Mouse (Mus musculus) right cerebral cortex, adult 2 months (tissue): ENCODE results near the gene Gsdma2.
"Not testable (repeated sequence)": the region's sequence is repeated elsewhere in the genome, so short reads cannot be mapped to it uniquely, and the experiment has no call there.

Experiments used
- DNase-seq, 2 experiments: peaks; one replicate each; pipeline ENCODE4 v3.0.0; 2021 to 2022; ENCODE audit warnings: low spot score in 2 of 2

Gsdma2 gene

DNA sequence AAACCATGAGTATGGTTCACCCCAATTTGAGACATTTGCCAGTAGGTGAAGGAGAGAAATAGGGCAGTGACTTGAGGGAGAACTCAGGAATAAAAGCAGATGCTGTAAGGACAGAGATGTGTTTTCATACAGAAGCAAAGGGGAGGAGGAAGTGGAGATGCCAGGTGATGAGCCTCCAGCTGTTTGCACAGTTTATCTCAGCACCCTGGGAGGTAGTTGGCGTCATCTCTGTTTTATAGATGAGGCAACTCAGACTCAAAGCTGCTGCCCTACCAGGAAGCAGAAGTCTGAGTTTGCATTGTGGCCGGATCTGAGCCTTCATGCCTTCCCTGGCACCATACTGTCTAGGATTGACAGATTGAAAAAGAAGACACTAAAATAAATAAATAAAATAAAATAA is 22.4 kb downstream of the Gsdma2 start:
- no peak for DNase-seq

DNA sequence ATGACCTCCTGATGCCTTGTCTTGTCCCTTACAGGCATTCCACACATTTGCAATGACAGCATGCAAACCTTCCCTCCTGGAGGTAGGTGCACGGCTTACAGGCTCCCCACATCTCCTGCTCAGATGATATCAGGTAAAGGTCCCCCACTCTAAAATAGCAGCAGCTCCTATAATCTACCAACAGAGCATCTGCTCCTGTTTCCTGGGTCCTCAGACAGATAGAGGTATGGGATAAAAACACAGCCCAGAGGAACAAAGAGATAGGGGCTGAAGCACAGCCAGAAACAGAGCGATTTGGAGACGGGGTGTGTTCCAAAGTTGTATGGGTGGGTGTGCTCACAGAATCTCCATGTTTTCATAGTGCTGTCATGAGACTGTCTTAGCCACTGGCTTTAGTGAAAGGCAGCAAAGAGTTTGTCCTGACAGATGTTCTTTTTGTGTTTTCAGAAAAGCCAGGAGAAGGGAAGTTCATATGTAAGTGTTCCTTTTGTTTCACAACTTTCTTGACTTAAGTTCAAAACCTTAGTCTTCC is 24.8 kb downstream of the Gsdma2 start:
- DNase-seq, result no peak

DNA sequence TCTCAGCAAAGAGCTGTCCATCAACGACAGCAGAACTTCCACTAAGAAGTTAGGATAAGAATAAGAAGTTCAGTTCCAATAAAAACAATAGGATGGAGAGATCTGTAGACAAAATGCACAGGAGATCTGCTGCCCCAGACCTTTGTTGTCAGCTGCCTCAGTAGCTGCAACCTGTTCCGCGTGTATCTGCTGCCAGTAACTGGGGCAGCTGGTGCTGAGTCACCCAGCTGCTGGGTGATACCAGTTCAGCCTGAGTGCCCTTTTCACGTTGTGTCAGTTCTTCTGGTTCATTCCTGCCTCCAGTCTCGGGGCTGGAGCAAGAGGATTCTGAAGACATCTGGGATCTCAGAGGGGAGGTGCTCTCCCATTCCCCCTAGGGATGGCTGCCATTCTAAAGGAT is 25.3 kb downstream of the Gsdma2 start:
- no peak for DNase-seq

DNA sequence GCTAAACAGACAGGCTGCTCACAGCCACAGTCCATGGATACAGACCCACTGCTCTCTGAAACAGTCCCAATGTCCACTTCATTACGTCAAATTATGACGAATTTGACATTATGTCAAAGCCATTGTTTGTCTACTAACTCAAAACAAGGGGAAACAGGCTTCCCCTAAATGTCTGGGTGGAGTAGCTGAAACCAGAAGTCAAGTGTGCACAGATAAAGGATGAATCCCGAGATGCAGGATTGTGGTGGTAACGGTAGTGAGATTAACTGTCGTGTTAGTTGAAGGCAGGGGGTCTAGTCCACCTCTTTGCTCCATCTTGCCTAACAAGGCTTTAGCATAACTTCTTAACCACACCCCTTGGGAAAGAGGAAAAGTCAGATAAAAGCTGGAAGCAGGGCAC is 25.9 kb downstream of the Gsdma2 start:
- no peak for DNase-seq

DNA sequence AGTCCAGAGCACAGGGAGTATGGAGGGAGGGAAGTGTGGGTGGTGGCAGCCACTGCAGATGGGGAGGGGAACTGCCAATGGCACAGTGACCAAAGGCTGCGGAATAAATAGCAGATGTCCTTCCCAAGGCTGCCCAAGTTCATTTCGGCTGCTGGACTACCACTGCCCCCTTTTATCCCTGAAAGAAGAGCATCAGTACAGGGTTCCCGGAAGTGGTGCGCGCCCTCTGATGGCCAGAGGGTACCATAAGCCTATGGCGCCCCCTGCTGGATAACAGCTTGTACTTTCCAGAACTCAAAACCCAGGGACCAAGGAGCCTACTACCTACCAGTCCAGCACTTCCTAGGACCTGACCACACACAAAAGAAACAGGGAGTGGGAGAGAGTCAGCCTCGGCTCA is 26.6 kb downstream of the Gsdma2 start:
- DNase-seq, result peak; percentile 43

DNA sequence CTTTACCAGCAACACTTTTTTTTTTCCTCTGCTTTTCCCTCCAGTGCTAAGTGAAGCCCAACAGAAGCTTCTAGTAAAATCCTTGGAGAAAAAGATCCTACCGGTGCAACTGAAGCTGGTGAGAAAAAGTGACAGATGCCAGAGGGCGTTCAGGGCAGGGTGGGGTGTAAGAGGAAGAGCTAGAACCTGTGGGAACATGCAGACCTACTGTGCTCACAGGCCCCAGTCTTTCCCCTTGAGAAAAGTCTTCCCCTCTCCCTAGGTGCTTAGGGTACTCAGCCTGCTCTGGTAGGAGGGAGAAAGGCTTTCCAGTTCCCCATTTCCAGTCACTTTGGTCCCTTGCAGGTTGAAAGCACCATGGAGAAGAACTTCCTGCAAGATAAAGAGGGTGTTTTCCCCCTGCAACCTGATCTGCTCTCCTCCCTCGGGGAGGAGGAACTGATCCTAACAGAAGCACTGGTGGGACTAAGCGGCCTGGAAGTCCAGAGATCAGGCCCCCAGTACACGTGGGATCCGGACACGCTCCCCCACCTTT is 29.3 kb downstream of the Gsdma2 start:
- DNase-seq, result no peak

DNA sequence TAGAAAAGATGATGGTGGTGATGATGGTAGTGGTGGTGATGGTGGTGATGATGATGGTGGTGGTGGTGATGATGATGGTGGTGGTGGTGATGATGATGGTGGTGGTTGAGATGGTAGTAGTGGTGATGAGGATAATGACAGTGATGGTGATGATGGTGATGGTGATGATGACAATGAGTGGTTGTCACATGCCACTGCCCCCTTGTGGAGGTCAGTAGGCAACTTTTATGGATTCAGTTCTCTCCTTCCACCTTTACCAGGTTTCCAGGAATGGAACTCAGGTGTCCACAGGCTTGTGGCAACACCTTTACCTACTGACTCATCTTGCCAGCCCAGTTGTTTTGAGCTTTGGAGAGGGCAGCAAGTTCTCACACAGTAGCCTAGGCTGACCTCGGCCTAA is 33.5 kb downstream of the Gsdma2 start:
- DNase-seq, result no peak

DNA sequence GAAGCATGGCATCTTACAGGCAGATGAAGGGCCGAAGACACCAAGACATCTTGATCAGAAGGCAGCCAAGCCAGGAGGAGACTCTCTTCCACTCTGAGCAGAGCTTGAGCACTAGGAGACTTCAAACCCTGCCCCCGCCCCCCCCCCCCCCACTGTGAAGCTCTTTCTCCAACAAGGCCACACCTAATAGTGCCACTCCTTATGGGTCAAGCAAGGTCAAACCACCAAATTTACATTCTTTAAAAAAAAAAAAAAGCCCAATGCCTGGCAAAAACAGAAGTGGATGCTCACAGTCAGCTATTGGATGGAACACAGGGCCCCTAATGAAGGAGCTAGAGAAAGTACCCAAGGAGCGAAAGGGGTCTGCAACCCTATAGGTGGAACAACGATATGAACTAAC is 34.0 kb downstream of the Gsdma2 start:
- not testable (repeated sequence) for DNase-seq

DNA sequence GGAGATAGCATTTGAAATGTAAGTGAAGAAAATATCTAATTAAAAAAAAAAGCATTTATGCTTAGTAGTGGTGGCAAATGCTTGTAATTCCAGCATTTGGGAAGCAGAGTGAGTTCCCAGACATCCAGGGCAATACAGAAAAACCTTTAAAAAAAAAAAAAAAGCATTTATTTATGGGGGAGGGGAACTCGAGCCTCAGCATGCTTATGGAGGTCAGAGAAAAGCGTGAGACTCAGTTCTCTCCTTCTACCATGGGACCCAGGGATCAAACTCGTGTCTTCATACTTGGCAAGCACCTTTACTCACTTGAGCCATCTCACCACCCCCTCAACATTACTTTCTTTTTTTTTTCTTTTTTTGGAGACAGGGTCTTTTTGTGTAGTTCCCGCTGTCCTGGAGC is 34.6 kb downstream of the Gsdma2 start:
- DNase-seq, result no peak

DNA sequence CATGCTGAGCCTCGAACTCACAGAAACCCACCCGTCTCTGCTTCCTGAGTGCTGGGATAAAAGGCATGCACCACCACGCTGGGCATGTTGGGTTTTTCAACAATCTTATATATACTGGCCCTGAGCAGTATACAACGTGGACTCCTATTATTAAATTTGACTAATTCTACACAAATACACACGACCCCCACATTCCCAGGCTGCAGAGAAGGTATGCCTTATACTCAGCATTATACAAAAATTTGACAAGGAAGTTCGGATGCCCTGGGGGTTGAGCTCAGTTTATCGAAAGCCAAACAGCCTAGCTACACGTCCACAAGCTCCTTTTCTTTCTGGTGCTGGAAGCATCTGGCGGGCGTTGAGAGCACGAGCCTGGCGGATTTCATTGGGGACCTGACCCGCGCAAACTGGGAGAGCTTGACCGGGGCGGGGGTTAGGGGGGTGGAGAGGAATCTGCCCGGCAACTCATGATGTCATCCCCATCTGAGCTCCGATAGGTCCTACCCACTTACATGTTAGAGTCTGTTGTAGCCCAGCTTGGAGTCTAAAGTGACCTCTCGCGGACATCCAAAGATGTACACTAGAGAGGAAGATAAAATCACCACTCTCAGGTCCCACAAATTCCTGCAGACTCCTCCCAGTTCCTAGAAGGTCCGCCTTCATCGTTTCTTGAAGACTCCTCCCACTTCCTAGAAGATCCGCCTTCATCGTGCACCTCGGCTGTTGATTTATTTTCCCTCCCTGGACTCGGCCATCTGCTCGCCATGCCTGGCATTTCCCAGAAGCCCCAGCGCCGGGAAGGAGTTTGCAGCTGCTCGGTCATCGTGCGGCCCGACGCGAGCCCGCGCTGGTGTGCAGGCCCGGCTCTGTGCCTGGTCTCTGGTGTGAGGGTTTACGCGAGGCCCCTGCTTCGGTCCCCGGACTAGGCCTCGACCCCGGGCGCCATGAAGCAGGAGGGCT is 35.5 kb downstream of the Gsdma2 start, which contains the start of gene Psmd3:
Gene Psmd3 (plus strand): TSS at position 769 of the 960 bp plus-strand sequence.
- DNase-seq, result peak; percentile 97 to 100

DNA sequence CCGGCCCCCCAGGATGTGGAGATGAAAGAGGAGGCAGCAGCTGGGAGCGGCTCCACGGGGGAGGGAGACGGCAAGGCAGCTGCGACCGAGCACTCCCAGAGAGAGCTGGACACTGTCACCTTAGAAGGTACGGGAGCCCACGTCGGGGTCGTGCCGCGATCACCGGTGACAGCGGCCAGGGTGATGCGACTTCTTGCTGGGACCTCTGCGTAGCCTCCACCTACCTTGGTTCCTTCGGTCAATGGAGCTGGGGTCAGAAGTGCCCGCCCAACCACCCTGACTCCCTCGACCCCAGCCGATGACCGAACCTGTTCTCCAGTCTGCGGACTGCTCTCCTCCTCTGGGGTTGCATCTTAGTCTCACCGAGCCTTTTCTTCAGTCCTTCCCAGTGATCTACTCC is 36.3 kb downstream of the Gsdma2 start:
- DNase-seq, result no peak

DNA sequence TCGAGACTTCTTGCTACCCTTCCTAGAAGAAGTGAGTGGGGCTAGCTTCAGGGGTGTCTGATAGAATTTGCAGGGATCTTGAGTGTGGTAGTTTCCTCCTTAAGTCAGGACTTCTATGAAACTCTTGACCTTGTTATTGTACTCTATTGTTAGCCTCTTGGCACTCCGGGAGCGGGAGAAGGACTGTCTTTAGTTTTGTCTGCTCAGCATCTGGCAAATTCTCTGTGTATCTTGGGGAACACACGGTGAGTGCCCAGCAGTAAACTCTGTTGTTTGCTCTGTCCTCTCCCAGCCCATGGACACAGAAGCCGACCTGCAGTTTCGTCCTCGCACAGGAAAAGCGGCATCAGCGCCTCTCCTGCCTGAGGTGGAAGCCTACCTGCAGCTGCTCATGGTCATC is 39.1 kb downstream of the Gsdma2 start:
- DNase-seq, result no peak

DNA sequence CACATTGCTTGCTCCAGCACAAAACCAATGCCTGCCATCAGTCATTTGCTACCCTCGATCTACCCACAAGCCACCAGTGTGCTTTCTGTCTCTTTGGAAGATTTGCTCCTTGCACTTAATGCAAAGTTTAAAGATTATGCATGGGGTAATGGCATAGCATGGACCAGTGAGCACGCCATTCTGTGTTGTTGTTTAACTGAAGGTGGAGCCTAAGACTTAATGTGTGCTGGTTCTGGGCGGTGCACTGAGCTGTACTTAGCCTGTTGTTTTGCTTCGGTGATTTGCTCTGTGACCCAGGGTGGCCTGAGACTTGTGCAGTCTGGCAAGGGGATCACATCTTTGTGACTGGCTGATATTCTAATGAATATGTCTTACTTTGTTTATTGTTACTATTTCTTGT is 40.4 kb downstream of the Gsdma2 start:
- no peak for DNase-seq

DNA sequence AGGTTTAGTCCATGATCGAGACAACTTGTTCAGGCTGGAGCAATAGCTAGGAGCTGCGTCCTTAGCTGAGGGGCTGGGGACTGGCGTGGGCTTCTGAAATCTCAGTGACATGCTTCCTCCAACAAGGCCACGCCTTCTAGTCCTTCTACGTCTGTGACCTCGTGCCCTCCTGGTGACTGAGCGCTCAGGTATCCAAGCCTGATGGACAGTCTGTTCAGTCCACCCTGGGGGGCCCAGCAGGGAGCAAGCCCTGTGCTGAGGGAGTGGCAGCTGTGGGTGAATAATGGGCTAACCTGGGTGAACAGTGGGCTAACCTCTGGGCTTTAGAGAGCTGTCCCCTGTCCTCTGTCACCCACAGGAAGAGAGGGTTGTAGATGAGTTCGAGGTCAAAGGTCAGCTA is 41.5 kb downstream of the Gsdma2 start:
- DNase-seq, result no peak

DNA sequence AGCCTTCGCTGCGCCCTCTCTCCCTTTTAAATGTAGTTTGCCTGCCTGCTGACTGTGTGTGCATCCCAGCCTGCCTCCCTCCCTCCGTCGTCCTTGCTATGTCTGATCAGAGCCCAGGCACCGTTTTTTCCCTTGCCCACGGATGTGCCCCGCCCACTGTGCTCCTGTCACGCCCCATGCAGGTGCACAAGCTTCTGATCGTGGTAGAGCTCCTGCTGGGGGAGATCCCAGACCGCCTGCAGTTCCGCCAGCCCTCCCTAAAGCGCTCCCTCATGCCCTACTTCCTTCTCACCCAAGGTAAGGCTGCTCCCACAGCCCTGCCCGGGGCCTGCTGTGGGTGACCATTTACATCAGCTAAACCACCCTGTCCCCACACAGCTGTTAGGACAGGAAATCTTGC is 46.6 kb downstream of the Gsdma2 start:
- DNase-seq, result no peak

DNA sequence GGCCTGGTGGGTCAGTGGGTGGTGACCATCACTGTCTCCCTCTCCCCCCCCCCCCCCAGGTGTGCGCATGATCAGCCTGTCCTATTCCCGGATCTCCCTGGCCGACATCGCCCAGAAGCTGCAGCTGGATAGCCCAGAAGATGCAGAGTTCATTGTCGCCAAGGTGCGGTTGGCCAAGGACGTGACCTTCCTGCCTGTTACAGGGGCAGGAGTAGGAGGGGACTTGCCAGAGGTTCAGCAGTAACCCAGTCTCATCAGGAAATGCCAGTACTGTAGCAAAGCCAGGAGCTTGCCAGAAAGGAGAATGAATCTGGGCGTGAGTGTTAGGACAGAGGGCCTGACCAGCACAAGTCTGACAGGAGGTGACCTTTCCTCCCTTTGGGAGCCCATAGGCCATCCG is 47.2 kb downstream of the Gsdma2 start:
- no peak for DNase-seq

DNA sequence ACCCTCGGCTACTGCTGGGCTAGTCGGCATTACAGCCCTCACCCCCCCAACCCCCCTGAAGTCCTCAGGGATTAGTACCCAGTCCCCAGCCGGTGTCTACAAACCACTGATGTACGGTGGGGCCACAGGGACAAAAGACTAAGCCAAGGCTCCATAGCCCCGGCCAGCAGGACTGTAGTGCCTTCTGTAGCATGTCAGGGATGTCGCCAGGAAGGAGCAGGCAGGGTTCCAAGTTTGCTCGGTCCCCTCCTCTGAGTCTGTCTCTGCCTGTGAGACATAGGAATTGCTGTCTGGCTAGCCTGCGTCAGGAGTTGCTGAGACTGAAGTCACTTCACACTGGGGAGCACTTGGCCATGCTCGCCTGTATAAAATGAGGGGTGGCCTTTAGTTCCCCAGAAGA is 47.7 kb downstream of the Gsdma2 start:
- DNase-seq, result no peak

DNA sequence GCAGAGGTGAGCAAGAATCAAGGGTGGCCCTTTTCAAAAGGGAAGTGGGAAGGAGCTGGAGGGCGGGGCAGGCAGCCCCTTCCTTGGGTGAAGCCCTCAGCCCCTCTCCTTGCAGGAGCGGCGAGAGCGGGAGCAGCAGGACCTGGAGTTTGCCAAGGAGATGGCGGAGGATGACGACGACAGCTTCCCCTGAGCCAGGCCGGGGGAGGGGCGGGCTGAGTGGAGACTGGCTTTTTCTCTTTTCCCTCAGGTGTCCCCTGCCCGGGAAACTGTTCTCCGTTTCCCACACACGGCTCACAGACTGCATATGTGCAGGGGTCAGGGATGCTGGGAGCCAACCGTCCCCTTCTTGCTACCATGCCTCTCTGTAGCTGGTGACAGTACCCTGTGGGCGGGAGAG is 48.8 kb downstream of the Gsdma2 start:
- no peak for DNase-seq

DNA sequence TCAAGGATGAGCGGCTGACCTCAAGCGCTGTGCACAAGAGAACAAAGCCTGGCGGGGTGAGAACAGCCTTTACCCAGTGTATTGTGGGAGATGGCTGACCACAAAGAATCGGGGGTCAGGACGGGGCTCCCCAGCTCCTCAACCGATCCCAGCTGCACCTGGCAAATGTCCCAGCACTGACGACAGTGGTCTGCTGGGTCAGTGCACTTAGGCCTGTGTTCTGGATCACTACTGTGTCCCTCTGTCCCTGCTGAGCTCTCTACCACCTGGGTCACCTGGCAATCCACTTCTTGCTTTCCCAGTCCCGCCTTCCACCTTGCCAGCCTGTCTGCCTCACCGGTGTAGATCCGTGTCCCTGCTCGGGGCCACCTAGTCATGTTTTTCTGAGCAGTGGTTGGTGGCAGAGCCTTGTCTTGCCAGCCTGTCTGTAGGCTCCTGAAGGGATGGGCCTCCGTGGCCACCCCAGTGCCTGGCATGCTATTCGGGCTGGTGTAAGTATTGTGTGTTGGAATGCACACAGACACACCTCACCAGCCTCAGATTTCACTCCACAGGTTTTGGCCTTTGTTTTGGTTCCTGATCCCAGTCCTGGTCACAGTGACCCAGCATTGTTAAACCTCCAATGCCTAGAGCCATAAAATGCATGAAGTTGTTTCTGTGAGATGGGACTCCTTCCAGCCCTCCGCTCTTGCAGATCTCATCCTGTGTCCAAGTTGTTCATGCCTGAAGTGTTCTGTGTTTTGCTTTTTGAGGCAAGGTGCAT is 50.1 kb downstream of the Gsdma2 start:
- DNase-seq, result no peak

DNA sequence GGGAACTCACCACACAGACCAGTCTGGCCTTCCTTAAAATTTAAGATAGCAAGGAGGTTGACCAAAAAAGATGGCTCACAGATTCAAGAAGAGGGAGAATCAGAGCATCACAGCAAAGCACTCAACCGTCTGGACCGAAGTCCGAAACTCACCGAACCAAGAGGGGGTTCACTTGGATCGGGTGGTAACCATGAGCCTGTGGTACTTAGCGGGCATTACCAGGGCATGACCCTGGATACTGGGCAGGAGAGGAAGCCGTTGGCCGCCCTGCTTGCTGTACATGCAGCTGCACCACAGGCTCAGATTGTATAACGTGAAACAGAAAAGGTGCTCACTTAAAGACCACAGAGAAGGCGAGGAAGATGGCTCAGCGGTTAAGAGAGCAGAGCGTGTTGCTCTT is 50.7 kb downstream of the Gsdma2 start:
- DNase-seq, result no peak

DNA sequence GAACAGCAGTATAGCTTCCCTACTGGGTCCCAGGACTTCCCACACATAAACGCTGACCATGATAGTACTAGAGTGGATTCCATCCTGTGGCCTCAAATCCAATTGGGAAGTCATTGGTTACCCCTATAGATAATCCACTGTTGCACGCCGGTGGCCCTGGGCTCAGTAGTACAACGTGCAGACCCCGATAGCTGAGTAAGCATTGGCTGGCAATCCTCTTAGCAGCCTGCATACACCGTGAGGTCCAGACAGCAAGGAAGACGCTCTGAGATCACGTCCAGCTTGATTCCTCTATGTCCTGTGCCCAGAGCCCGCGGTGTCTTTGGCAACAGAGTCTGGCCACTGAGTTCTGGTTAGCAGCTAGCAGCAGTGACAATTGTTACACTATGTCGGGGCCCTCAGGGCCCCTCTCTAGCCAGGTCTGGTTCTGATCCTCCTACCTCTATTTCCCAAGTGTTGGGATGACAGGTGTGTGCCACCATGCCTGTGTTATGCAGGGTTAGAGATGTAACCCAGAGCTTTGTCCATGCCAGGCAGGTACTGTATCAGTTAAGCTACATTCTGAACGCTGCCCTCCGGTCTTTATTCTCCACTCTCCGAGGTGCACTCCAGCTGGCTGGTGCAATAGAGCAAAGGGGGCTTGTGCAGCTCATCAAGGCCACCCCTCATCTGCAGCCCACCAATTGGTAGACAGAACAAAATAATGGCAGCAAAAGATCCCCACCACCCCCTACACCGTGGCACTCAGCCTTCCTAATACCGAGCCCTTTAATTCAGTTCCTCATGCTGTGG is 52.5 kb downstream of the Gsdma2 start:
- DNase-seq, result no peak

DNA sequence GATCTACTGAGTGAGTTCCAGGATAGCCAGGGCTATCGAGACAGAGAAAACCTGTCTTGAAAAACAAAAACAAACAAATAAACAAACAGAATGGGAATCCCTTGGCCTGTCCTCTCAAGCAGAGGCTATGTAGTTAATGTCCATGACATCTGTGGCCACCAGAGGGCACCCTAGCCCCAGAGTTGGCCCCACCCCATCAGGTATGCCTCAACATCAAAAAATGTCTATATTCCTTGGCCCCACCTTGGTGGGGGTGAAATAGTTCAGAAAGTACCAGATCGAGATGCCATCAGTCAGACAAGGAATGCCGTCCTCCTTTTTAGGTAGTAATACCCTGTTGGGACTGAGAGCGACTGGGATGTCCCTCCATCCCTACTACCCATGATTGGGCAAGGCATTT is 53.4 kb downstream of the Gsdma2 start:
- DNase-seq, result peak; percentile 85 to 89
